Mouse (Mus musculus) midbrain, embryonic 11.5 days (tissue): Measurements from ENCODE around the gene Idh2. TPM values are rescaled to one million over a fixed set of nuclear protein-coding genes. Genes with fewer than 3 reads are reported as not detected.

Experiments used
- ATAC-seq: fragments of 200-750 bp; cut with Nextera tagmentation; 2 replicates; pipeline ENCODE4 v1.8.0; 2017; ENCODE audit warnings: moderate TSS enrichment, moderate library complexity; ENCODE audit not compliant: low FRiP score
- DNase-seq: peaks from one replicate; pipeline ENCODE4 v3.0.0; 2015; ENCODE audit warnings: low spot score; ENCODE audit errors: missing footprints
- H3K27ac ChIP-seq: fragments of 300-500 bp; sonication (generic); 2 replicates; pipeline ENCODE4 v1.5.1; 2014; ENCODE audit warnings: low read depth, low read length
- H3K27me3 ChIP-seq: fragments of 300-500 bp; sonication (generic); 2 replicates; pipeline ENCODE4 v1.6.1; 2014; ENCODE audit warnings: mild to moderate bottlenecking, low read length, moderate library complexity, mixed read lengths; ENCODE audit not compliant: control insufficient read depth, insufficient read depth
- H3K36me3 ChIP-seq: fragments of 300-500 bp; sonication (generic); 2 replicates; pipeline ENCODE4 v1.6.1; 2014; ENCODE audit warnings: mild to moderate bottlenecking, low read length, moderate library complexity, mixed read lengths; ENCODE audit not compliant: control insufficient read depth, insufficient read depth
- H3K4me1 ChIP-seq: fragments of 300-500 bp; sonication (generic); 2 replicates; pipeline ENCODE4 v1.6.1; 2014; ENCODE audit warnings: low read length; ENCODE audit not compliant: control insufficient read depth, insufficient read depth
- H3K4me2 ChIP-seq: fragments of 300-500 bp; sonication (generic); 2 replicates; pipeline ENCODE4 v1.6.1; 2014; ENCODE audit warnings: mild to moderate bottlenecking, moderate library complexity
- H3K4me3 ChIP-seq: fragments of 300-500 bp; sonication (generic); 2 replicates; pipeline ENCODE4 v1.5.1; 2014; ENCODE audit warnings: low read depth, low read length
- H3K9ac ChIP-seq: fragments of 300-500 bp; sonication (generic); 2 replicates; pipeline ENCODE4 v1.6.1; 2014; ENCODE audit warnings: low read length
- H3K9me3 ChIP-seq: fragments of 300-500 bp; sonication (generic); 2 replicates; pipeline ENCODE4 v1.6.1; 2016; ENCODE audit warnings: low read length; ENCODE audit not compliant: control insufficient read depth
- WGBS: fragments of 180-500 bp; shearing (Covaris S2); extraction: QIAGEN DNeasy Blood & Tissue Kit; methylation state at CpG from one replicate; pipeline ENCODE4 v1.1.7; 2014; 5-methylcytosine and 5-hydroxymethylcytosine counted together
- polyA plus RNA-seq: library from polyadenylated mRNA; unstranded; fragments of >200 nt; fragmentation: Nextera tagmentation; extraction: Ambion mirVana; gene quantifications from 2 replicates; pipeline ENCODE4 v1.2.1, GENCODE M21; 2014

The Idh2 gene
- polyA plus RNA-seq, 1 experiment from 2014 or later: 357 TPM

DNA sequence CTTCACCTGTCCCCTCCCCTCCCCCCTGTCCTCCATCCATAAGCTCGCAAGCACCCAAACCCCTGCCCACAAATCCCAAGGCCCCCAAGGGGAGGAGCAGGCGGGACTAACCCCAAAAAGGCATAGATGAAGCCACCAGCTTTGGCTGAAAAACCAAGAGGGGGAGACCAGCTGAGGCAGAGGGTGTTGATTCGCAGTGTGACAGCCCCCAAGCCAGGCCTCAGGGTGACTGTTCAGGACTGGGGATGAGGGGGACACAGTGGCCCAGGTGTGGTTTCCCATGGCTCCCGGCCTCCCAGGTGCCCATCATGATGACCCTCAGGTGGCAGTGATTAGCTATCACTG lies 23.4 kb downstream of the Idh2 start:
- no peaks in the 10 kb centered on the region for H3K27me3 ChIP-seq
- peaks cover 26% of the 10 kb centered on the region for H3K36me3 ChIP-seq
- no peak overlapping the region for H3K4me2 ChIP-seq
- H3K27ac ChIP-seq: no peak overlapping the region
- H3K9ac ChIP-seq: no peak overlapping the region
- no peaks in the 10 kb centered on the region for H3K9me3 ChIP-seq
- ATAC-seq (no peak), DNase-seq (no peak)
- no peak overlapping the region for H3K4me3 ChIP-seq
- no peaks in the 10 kb centered on the region for H3K4me1 ChIP-seq
- 82% methylated on average over 4 of the region's 4 CpGs for WGBS

DNA sequence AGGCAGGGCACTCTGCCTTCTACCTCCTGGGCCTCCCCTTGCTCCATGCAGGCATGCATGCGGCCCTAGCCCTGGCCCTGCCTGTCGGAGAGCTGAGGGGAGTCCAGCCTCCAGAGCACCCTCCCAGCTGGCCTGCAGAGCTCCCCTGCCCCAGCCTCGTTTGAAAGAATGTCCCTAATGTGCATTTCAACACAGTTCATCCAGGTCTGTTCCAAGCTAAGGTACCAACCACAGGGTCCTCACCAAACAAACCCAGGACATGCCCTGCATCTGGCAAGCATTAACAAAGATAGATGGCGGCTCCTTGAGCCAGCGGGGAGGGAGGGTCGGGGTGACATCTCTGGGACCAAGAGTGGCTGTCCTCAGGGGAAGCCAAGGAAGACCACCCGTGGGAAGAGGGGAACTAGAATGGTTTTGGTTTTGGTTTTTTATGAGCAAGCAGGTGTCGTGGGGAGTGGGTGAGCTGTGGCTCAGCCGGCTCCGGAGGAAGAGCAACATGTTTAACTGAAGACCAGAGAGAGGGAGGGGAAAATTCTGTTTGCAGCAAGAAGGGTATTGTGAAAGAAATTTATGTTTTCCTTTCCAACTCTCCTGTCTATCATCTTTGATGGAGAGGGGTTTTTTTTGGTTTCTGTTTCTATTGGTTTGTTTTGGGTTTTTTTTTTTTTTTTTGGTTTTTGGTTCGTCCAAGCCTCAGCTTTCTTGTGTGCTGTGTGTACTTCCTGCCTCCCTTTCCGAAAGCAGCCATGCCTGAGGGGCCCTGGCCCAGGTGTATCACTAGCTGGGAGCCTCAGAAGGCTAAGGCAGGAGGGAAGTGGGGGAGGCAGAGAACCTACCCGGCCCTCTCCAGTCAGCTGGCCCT lies 24.0 kb downstream of the Idh2 start:
- Histone ChIP-seq H3K36me3 (peaks cover 29% of the 10 kb centered on the region), H3K27me3 (no peaks in the 10 kb centered on the region), H3K27ac (no peak overlapping the region), H3K9me3 (no peaks in the 10 kb centered on the region), H3K4me3 (no peak overlapping the region), H3K9ac (no peak overlapping the region), H3K4me1 (no peaks in the 10 kb centered on the region), H3K4me2 (no peak overlapping the region)
- ATAC-seq: no peak
- no peak for DNase-seq
- 73% methylated on average over 13 of the region's 13 CpGs for WGBS

DNA sequence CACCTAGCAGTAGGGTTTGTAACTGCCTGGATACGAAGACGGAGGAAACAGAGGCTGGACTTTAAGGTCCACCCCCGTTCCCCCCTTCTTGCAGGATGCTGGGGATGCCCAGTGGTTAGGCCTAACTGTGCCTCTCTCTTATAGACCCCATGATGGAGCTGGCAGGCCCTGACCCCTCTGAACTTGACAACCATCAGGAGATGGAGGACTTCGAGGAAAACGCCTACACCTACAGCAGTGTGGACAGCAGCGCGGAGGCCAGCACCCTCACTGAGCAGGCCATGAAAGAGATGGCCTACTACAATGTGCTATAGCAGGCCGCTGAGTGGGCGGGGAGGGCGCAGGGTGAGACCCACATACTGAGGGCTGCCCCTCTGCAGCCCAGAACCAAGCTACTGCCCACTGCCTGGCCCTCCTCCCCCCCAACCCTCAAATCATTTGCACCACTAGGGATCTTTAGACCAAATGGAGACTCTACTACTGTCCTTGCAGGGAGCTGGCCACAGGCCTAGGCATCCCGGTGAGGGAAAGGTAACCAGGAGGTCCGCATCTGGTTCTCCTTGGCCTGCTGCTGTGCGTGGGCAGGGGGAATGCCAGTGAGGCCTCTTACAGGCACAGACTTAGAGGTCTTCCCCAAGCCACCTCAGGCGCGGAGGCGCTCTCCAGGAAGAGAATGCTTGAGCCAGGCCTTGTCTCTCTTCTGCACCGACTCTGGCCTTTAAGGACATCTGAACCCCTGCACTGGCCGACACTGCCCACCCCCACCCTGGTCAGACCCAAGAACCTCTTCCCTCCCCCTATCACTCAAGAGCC lies 24.8 kb downstream of the Idh2 start:
- Histone ChIP-seq H3K27me3 (no peaks in the 10 kb centered on the region), H3K9me3 (no peaks in the 10 kb centered on the region), H3K9ac (no peak overlapping the region), H3K4me3 (no peak overlapping the region), H3K4me1 (no peaks in the 10 kb centered on the region), H3K36me3 (peaks cover 30% of the 10 kb centered on the region), H3K4me2 (no peak overlapping the region), H3K27ac (no peak overlapping the region)
- 84% methylated on average over 18 of the region's 18 CpGs for WGBS
- no peak for DNase-seq
- peak; percentile 22; the same call in 1 of the 2 replicates for ATAC-seq

DNA sequence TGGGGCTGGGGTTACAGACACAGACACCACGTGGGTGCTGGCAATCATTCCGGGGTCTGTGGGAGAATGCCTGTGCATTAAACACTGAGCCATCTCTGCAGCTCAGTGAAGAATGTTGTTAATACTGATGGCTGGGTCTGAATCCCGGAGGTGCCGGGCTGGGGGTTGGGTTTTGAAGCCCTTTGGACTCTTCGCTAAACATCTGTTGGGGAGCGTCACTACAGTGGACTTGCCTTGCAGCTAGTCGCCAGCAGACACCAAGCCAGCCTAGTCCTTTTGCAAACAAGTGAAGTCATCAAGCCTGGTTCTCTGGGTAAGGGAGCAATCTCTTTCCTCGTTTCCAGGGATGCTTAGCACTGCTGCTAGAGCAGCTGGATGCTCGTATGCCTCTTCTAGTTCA lies 27.0 kb downstream of the Idh2 start:
- no peak overlapping the region for H3K4me2 ChIP-seq
- no peaks in the 10 kb centered on the region for H3K27me3 ChIP-seq
- WGBS: 88% methylated on average over 9 of the region's 9 CpGs
- no peak overlapping the region for H3K9ac ChIP-seq
- no peak overlapping the region for H3K4me3 ChIP-seq
- DNase-seq (no peak), ATAC-seq (no peak)
- H3K9me3 ChIP-seq: no peaks in the 10 kb centered on the region
- peaks cover 17% of the 10 kb centered on the region for H3K36me3 ChIP-seq
- no peaks in the 10 kb centered on the region for H3K4me1 ChIP-seq
- no peak overlapping the region for H3K27ac ChIP-seq

DNA sequence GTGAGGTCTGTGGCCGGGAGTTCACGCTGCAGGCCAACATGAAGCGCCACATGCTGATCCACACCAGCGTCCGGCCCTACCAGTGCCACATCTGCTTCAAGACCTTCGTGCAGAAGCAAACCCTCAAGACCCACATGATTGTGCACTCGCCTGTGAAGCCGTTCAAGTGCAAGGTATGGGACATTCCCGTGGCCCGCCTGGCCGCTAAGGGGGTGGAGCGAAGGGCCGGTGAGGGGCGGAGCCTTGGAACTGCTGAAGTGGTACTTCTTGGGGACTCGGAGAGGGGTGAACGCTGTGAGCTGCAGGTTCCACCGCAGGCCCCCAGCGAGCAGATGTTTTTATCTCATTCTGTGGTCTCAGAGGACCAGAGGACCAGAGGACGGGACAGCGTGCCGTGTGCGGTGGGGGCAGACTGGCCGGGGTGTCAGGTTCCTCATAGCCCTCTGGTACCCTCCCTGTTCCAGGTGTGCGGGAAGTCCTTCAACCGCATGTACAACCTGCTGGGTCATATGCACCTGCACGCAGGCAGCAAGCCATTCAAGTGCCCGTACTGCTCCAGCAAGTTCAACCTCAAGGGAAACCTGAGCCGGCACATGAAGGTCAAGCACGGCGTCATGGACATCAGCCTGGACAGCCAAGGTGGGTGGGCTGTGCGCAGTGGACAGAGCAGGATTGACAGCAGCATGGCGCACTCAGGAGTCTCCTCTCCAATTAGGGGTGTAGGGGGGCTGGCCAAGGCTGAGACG lies 29.0 kb downstream of the Idh2 start:
- H3K27me3 ChIP-seq: no peaks in the 10 kb centered on the region
- no peak overlapping the region for H3K4me2 ChIP-seq
- WGBS: 86% methylated on average over 33 of the region's 33 CpGs
- H3K4me1 ChIP-seq: no peaks in the 10 kb centered on the region
- peaks cover 21% of the 10 kb centered on the region for H3K36me3 ChIP-seq
- H3K27ac ChIP-seq: no peak overlapping the region
- H3K9me3 ChIP-seq: no peaks in the 10 kb centered on the region
- no peak for ATAC-seq
- DNase-seq: no peak
- no peak overlapping the region for H3K4me3 ChIP-seq
- no peak overlapping the region for H3K9ac ChIP-seq

DNA sequence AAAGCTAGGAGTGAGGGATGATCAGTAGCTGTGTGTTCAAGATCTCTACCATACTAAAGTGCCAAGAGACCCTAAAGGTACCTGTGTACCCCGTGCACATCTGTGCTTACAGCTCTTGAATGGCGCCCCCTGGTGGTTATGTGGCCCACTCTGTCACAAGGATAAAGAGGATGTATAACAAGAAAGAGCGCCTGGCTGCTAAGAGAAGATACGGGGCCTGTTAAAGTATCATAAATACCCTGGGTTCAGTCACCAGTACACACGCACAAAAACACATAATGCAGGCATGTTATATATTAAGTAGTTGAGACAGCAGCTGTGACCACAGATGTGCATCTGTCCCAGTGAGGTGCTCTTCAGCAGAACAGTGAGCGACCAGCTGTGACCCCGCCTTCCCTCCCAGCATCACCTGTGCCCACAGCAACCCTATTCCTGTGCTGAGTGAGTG lies 30.7 kb downstream of the Idh2 start:
- H3K4me3 ChIP-seq: no peak overlapping the region
- no peak overlapping the region for H3K9ac ChIP-seq
- no peaks in the 10 kb centered on the region for H3K27me3 ChIP-seq
- no peaks in the 10 kb centered on the region for H3K9me3 ChIP-seq
- DNase-seq (peak; percentile 97), ATAC-seq (peak; percentile 65)
- H3K36me3 ChIP-seq: peaks cover 18% of the 10 kb centered on the region; the same call in 1 of the 2 replicates
- no peak overlapping the region for H3K27ac ChIP-seq
- 63% methylated on average over 7 of the region's 7 CpGs for WGBS
- no peak overlapping the region for H3K4me2 ChIP-seq
- no peaks in the 10 kb centered on the region for H3K4me1 ChIP-seq

DNA sequence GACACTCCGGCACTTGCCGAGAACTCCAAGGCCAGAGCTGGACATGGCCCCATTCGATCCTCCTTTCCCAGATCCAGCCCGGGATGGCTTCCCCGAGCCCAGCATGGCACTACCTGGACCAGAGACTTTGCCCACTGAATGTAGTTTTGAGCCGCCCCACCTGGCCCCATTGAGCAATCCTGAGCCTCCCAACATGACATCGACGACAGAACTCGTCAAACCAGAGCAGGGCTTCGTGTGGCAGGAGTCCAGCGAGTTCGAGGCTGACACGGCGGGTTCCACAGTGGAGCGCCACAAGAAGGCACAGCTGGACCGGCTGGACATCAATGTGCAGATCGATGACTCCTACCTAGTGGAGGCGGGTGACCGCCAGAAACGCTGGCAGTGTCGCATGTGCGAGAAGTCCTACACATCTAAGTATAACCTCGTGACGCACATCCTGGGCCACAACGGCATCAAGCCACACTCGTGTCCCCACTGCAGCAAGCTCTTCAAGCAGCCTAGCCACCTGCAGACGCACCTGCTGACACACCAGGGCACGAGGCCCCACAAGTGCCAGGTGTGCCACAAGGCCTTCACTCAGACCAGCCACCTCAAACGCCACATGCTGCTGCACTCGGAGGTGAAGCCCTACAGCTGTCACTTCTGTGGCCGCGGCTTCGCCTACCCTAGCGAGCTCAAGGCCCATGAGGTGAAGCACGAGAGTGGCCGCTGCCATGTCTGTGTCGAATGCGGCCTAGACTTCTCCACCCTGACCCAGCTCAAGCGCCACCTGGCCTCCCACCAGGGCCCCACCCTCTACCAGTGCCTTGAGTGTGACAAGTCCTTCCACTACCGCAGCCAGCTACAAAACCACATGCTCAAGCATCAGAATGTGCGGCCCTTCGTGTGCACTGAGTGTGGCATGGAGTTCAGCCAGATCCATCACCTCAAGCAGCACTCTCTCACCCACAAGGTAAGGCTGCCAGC lies 33.3 kb downstream of the Idh2 start:
- H3K4me2 ChIP-seq: no peak overlapping the region
- WGBS: 94% methylated on average over 42 of the region's 42 CpGs
- H3K9ac ChIP-seq: no peak overlapping the region
- H3K9me3 ChIP-seq: no peaks in the 10 kb centered on the region
- DNase-seq: no peak
- H3K27ac ChIP-seq: no peak overlapping the region
- H3K27me3 ChIP-seq: no peaks in the 10 kb centered on the region
- H3K4me3 ChIP-seq: no peak overlapping the region
- ATAC-seq: no peak
- peaks cover 18% of the 10 kb centered on the region; the same call in 1 of the 2 replicates for H3K36me3 ChIP-seq
- H3K4me1 ChIP-seq: peaks cover 19% of the 10 kb centered on the region

DNA sequence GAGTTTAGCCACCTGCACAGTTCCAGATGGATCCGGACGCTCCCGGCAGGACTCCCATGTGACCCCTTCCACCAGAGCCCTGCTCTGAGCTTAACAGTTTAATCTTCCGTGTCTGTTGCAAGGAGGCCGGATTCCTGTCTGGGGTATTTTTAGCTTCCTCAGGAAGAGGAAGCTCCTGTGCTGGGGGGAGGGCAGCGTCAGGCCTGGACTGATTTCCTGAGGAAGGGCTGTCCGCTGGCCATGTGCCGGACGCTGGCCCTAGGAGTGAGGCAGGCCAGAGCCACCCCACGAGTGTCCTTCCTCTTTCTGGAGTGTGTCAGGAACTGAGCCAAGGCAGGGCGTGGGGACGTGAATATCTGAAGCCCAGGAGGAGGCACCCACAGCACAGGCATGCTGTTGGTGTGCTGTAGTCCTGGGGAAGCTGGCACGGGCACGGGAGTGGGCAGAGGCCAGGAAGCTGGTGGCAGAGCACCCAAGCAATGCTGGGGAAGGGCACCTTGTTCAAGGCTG lies 36.3 kb downstream of the Idh2 start:
- Histone ChIP-seq H3K4me1 (peaks cover 49% of the 10 kb centered on the region), H3K27ac (peak overlapping the region; percentile 37; the same call in 1 of the 2 replicates), H3K36me3 (peaks cover 14% of the 10 kb centered on the region; the same call in 1 of the 2 replicates), H3K4me2 (no peak overlapping the region), H3K9ac (0 out of 2 replicates have a peak overlapping the region, but pooled peaks have one; percentile 4), H3K27me3 (no peaks in the 10 kb centered on the region), H3K9me3 (no peaks in the 10 kb centered on the region), H3K4me3 (no peak overlapping the region)
- ATAC-seq: no peak
- 40% methylated on average over 14 of the region's 14 CpGs for WGBS
- DNase-seq: no peak
